Mouse (Mus musculus) embryonic facial prominence, embryonic 13.5 days (tissue): ENCODE results near the gene Unc13d. TPM values are rescaled to one million over a fixed set of nuclear protein-coding genes. Genes with fewer than 3 reads are reported as not detected.

Experiments used
- ATAC-seq: fragments of 200-750 bp; cut with Nextera tagmentation; 2 replicates; pipeline ENCODE4 v1.8.0; 2017; ENCODE audit warnings: low read depth; ENCODE audit not compliant: insufficient number of reproducible peaks, insufficient read depth, low FRiP score, low TSS enrichment
- H3K27ac ChIP-seq: fragments of 300-500 bp; sonication (generic); 2 replicates; pipeline ENCODE4 v1.5.1; 2015; ENCODE audit warnings: moderate library complexity, mild to moderate bottlenecking, inconsistent platforms
- H3K27me3 ChIP-seq: fragments of 300-500 bp; sonication (generic); 2 replicates; pipeline ENCODE4 v1.6.1; 2015; ENCODE audit warnings: mild to moderate bottlenecking, inconsistent platforms
- H3K36me3 ChIP-seq: fragments of 300-500 bp; sonication (generic); 2 replicates; pipeline ENCODE4 v1.6.1; 2015; ENCODE audit warnings: mild to moderate bottlenecking, inconsistent platforms
- H3K4me1 ChIP-seq: fragments of 300-500 bp; sonication (generic); 2 replicates; pipeline ENCODE4 v1.6.1; 2015; ENCODE audit warnings: inconsistent platforms
- H3K4me2 ChIP-seq: fragments of 300-500 bp; sonication (generic); 2 replicates; pipeline ENCODE4 v1.6.1; 2015; ENCODE audit warnings: moderate library complexity, mild to moderate bottlenecking, inconsistent platforms
- H3K4me3 ChIP-seq: fragments of 300-500 bp; sonication (generic); 2 replicates; pipeline ENCODE4 v1.5.1; 2015; ENCODE audit warnings: mild to moderate bottlenecking, inconsistent platforms
- H3K9ac ChIP-seq: fragments of 300-500 bp; sonication (generic); 2 replicates; pipeline ENCODE4 v1.6.1; 2015; ENCODE audit warnings: mild to moderate bottlenecking, inconsistent platforms
- H3K9me3 ChIP-seq: fragments of 300-500 bp; sonication (generic); 2 replicates; pipeline ENCODE4 v1.6.1; 2016; ENCODE audit warnings: inconsistent platforms
- WGBS: fragments of 180-500 bp; shearing (Covaris S2); methylation state at CpG from one replicate; pipeline ENCODE4 v1.1.7; 2015; ENCODE audit warnings: mixed read lengths; 5-methylcytosine and 5-hydroxymethylcytosine counted together
- polyA plus RNA-seq: library from polyadenylated mRNA; unstranded; fragments of >200 nt; fragmentation: Nextera tagmentation; extraction: Ambion mirVana; gene quantifications from 2 replicates; pipeline ENCODE4 v1.2.1, GENCODE M21; 2015

Unc13d gene
- polyA plus RNA-seq, 1 experiment from 2014 or later, result 2.7 TPM

DNA sequence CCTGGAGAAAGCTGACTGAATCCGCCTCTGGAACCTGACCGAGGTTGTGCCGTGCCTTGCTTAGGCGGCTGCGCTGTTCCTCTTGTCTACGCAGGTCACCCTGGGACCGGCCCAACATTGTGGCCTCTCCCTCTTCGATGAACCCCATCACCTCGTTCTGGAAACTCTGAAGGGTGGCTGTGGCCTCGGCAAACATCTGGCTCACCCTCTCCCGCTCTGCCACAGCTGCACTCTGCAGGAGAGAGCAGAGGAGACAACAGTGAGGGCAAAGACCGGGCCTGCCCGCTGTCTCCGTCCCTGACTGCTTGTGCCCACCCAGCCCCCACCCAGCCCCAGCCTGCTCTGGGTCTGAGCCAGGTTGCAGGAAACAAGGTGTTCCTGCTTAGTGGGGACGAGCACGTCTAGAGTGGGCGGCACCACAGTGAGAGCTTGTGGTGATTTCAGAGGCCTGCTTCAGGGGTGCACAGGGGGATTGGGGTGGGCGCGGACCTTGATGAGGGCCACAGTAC is 30.1 kb upstream of the Unc13d start:
- 8% methylated on average over 19 of the region's 19 CpGs for WGBS
- no peak for ATAC-seq
- H3K4me2 ChIP-seq, result peak overlapping the region; percentile 82
- peak overlapping the region; percentile 50 for H3K4me3 ChIP-seq
- no peaks in the 10 kb centered on the region for H3K9me3 ChIP-seq
- H3K4me1 ChIP-seq, result peaks cover 67% of the 10 kb centered on the region
- H3K9ac ChIP-seq, result peak overlapping the region; percentile 44; the same call in 1 of the 2 replicates
- H3K27ac ChIP-seq, result no peak overlapping the region
- no peaks in the 10 kb centered on the region for H3K36me3 ChIP-seq
- peaks cover 69% of the 10 kb centered on the region for H3K27me3 ChIP-seq

GRCm38 (mm10) chr11:116106963-116107776 is 29.4 kb upstream of the Unc13d start:
- no peak for ATAC-seq
- 14% methylated on average over 14 of the region's 14 CpGs for WGBS
- H3K9ac ChIP-seq, result peak overlapping the region; percentile 44
- peaks cover 70% of the 10 kb centered on the region for H3K4me1 ChIP-seq
- no peaks in the 10 kb centered on the region for H3K36me3 ChIP-seq
- no peaks in the 10 kb centered on the region for H3K9me3 ChIP-seq
- H3K4me2 ChIP-seq, result peak overlapping the region; percentile 82
- peak overlapping the region; percentile 50 for H3K4me3 ChIP-seq
- peaks cover 69% of the 10 kb centered on the region for H3K27me3 ChIP-seq
- H3K27ac ChIP-seq, result no peak overlapping the region

DNA sequence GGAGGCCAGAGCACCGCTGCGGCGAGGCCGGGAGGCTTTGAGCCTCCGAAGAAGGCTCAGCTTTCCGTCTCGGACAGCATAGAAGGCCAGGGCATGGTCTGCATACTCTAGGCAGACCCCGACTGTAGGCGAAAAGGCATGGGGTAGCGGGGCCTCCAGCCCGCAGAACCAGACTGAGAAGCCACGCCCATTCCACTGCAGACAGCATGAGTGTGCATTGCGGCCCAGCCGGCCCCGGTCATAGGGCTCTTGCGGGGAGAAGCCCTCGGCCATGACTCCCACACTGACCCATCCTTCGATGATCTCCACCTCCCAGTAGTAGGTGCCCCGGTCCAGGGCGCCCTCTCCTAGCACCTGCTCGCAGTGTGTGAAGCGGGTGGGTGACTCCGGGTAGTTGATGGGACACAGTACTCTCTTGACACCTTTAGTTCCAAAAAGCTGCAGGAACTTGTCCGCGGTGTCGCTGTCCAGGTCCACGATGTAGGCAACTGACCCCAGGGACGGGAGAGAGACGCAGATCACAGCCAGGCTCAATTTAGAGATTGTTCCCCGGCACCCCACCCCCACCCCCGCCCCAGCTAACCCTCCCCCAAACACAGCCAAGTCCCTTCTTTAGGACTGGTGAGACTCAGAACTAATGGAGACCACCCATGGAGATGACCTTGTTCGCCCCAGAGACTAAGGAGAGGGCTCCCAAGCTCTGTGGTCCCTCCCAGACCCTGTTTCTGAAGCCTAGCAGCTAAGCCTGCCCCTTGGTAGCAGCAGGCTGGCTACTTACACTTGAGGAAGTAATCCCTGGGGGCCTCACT is 28.6 kb upstream of the Unc13d start:
- Histone ChIP-seq H3K4me3 (peak overlapping the region; percentile 14), H3K27me3 (peaks cover 60% of the 10 kb centered on the region), H3K4me2 (peak overlapping the region; percentile 82), H3K9ac (peak overlapping the region; percentile 6; the same call in 1 of the 2 replicates), H3K36me3 (no peaks in the 10 kb centered on the region), H3K4me1 (peaks cover 78% of the 10 kb centered on the region), H3K27ac (no peak overlapping the region), H3K9me3 (no peaks in the 10 kb centered on the region)
- peak; percentile 35; the same call in 1 of the 2 replicates for ATAC-seq
- 21% methylated on average over 32 of the region's 32 CpGs for WGBS

- Histone ChIP-seq H3K4me2 (no peak overlapping the region), H3K27me3 (peaks cover 48% of the 10 kb centered on the region), H3K9me3 (no peaks in the 10 kb centered on the region), H3K4me3 (no peak overlapping the region), H3K9ac (no peak overlapping the region), H3K36me3 (no peaks in the 10 kb centered on the region), H3K4me1 (peaks cover 75% of the 10 kb centered on the region), H3K27ac (no peak overlapping the region)
- 91% methylated on average over 2 of the region's 2 CpGs for WGBS
- ATAC-seq, result no peak
These were observed 27.3 kb upstream of the Unc13d start for GRCm38 (mm10) chr11:116105065-116105464.

DNA sequence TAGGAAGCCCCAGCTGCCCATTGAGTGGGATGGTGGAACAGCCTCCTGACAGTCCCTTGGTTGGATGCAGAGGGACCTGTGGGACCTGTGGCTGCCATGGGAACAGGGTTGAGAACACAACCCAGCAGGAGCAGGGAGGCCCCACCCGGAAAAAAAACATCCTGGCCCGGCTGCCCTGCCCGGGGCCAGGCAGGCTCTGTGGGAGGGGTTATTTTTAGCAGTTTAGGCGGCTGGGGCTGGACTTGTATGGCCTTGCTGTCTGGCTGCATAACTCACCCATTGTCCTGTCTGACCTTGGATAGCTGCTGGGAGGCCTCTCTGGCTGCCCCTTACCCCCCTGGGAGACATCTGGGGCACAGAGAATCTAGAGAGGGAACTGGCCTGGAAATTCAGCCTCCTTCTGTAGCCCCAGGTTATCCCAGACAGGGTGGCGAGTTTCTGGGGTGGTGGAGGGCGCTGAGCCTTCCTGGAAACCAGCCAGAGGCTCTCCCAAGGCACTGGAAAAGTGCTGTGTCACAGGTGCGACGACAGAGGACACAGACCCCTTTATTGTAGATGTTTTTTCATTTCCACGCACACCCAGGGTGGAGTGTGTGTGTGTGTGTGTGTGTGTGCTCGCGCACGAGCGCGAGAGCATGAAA is 26.4 kb upstream of the Unc13d start:
- WGBS, result 35% methylated on average over 14 of the region's 14 CpGs
- H3K9ac ChIP-seq, result 0 out of 2 replicates have a peak overlapping the region, but pooled peaks have one; percentile 3
- peak overlapping the region; percentile 48 for H3K27ac ChIP-seq
- no peaks in the 10 kb centered on the region for H3K36me3 ChIP-seq
- H3K4me1 ChIP-seq, result peaks cover 65% of the 10 kb centered on the region
- peak; percentile 33; the same call in 1 of the 2 replicates for ATAC-seq
- no peak overlapping the region for H3K4me3 ChIP-seq
- no peaks in the 10 kb centered on the region for H3K9me3 ChIP-seq
- H3K4me2 ChIP-seq, result no peak overlapping the region
- H3K27me3 ChIP-seq, result peaks cover 38% of the 10 kb centered on the region

DNA sequence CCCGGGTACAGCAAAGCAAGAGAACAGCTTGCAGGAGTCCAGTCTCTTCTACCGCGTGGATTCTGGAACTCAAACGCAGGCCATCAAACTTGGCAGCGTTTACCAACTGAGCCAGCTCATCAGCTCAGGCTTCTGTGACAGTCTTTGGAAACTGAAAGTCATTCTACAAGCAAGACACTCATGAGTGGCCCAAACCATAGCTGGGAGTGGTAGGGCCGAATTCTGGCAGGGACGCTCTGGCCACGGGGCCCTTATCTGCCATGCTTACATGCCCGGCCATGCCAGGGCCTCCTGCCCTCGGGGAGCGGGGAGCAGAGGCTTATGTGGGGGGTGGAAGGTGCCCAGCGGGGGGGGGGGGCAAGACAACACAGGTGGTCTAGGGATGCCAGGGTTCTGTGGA is 25.8 kb upstream of the Unc13d start:
- 0 out of 2 replicates have a peak overlapping the region, but pooled peaks have one; percentile 3 for H3K9ac ChIP-seq
- no peaks in the 10 kb centered on the region for H3K9me3 ChIP-seq
- no peak overlapping the region for H3K4me2 ChIP-seq
- no peak overlapping the region for H3K4me3 ChIP-seq
- no peak for ATAC-seq
- peaks cover 33% of the 10 kb centered on the region for H3K27me3 ChIP-seq
- H3K4me1 ChIP-seq, result peaks cover 60% of the 10 kb centered on the region
- no peaks in the 10 kb centered on the region for H3K36me3 ChIP-seq
- 0 out of 2 replicates have a peak overlapping the region, but pooled peaks have one; percentile 44 for H3K27ac ChIP-seq
- WGBS, result 73% methylated on average over 12 of the region's 12 CpGs

GRCm38 (mm10) chr11:116102472-116102871 is 24.7 kb upstream of the Unc13d start:
- Histone ChIP-seq H3K27me3 (peaks cover 22% of the 10 kb centered on the region), H3K9me3 (no peaks in the 10 kb centered on the region), H3K4me1 (peaks cover 49% of the 10 kb centered on the region), H3K27ac (peak overlapping the region; percentile 82), H3K9ac (no peak overlapping the region), H3K4me3 (no peak overlapping the region), H3K4me2 (no peak overlapping the region), H3K36me3 (no peaks in the 10 kb centered on the region)
- WGBS, result 50% methylated on average over 3 of the region's 4 CpGs
- no peak for ATAC-seq

DNA sequence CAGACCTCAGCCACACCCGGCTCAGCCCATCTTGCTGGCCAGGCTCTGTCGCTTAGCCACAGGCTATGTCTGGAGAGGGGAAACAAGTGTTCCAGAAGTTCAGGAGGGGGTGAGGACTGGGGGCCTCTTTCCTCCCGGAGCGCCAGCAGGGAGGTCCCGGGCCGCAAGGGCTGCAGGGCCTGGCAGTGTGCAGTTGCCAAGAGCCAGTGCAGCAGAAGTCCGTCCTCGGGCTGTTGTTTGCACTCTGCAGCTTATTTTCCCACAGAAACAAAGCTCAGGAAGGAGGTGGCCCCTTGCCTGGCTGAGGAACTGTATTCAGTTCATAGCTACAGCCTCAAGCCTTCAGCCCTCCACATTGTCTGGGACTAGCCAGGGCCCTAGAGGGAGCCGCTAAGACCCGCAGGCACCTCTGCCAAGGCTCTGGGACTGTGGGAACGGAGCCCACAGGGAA is 24.2 kb upstream of the Unc13d start:
- H3K27ac ChIP-seq, result peak overlapping the region; percentile 82
- H3K4me1 ChIP-seq, result peaks cover 44% of the 10 kb centered on the region
- H3K9ac ChIP-seq, result no peak overlapping the region
- ATAC-seq, result no peak
- no peaks in the 10 kb centered on the region for H3K9me3 ChIP-seq
- no peaks in the 10 kb centered on the region for H3K36me3 ChIP-seq
- H3K27me3 ChIP-seq, result peaks cover 16% of the 10 kb centered on the region
- WGBS, result 17% methylated on average over 11 of the region's 11 CpGs
- H3K4me2 ChIP-seq, result peak overlapping the region; percentile 26; the same call in 1 of the 2 replicates
- no peak overlapping the region for H3K4me3 ChIP-seq

DNA sequence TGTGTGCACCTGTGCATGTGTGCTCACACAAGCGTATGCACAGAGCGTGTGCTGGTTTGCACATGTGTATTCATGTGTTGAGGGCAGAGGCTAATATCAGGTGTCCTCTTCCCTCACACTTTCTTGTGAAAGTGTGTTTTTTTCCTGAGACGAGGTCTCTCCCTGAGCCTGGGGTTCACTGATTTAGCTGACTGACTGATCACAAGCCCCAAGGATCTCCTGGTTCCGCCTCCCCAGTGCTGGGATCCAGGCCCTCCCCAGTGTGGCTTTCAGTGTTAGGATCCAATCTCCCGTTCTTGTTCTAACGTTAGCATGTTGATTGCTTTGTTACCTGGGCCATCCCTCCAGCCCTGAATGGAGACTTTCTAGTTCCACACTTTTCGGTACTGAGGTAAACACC is 23.1 kb upstream of the Unc13d start:
- Histone ChIP-seq H3K4me3 (no peak overlapping the region), H3K27me3 (peaks cover 5% of the 10 kb centered on the region), H3K27ac (peak overlapping the region; percentile 82), H3K36me3 (no peaks in the 10 kb centered on the region), H3K9me3 (no peaks in the 10 kb centered on the region), H3K4me2 (no peak overlapping the region), H3K4me1 (peaks cover 32% of the 10 kb centered on the region), H3K9ac (no peak overlapping the region)
- no peak for ATAC-seq
- WGBS, result 73% methylated on average over 7 of the region's 7 CpGs

DNA sequence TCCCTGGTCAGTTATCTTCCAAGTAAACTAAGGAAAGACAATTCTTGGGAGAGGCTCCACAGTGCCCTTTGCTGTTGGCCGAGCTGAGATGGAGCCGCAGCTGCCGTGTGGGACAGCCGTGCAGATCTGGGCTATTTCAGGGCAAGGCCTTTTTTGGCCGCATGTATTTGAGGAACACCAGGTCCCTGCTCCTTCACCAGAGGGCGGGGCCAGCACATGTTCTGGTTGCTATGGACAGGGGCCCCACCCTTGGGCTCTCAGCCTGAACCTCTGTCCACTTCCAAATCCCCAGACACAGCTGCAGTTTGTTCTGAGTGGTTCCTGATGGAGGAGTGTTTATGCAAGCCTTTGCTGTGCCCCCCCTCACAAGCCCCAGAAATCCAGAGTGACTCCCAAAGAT is 22.6 kb upstream of the Unc13d start:
- WGBS, result 80% methylated on average over 6 of the region's 6 CpGs
- H3K27ac ChIP-seq, result no peak overlapping the region
- H3K4me3 ChIP-seq, result no peak overlapping the region
- peaks cover 31% of the 10 kb centered on the region for H3K4me1 ChIP-seq
- no peaks in the 10 kb centered on the region for H3K9me3 ChIP-seq
- no peak for ATAC-seq
- H3K27me3 ChIP-seq, result peaks cover under 1% of the 10 kb centered on the region; the same call in 1 of the 2 replicates
- no peak overlapping the region for H3K9ac ChIP-seq
- H3K36me3 ChIP-seq, result no peaks in the 10 kb centered on the region
- no peak overlapping the region for H3K4me2 ChIP-seq

DNA sequence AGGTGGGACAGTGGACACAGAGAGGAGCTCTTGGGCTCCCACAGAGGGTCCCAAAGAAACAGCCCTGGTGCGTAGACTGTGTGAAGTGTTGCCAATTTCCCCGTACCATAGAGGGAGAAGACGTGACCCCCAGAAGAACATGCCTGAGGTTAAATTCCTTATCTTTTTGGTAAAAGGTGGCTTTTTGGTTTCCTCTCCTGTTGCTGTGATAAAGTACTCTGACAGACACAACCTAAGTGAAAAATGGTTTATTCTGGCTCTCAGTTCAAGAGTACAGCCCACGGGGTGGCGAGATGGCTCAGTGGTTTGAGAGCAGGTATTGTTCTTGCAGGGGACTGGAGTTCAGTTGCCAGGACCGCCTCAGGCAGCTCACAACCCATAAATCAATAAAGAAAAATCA is 21.7 kb upstream of the Unc13d start:
- no peak overlapping the region for H3K9ac ChIP-seq
- H3K4me2 ChIP-seq, result no peak overlapping the region
- H3K36me3 ChIP-seq, result no peaks in the 10 kb centered on the region
- H3K9me3 ChIP-seq, result no peaks in the 10 kb centered on the region
- peaks cover 29% of the 10 kb centered on the region for H3K4me1 ChIP-seq
- H3K4me3 ChIP-seq, result no peak overlapping the region
- H3K27ac ChIP-seq, result no peak overlapping the region
- ATAC-seq, result no peak
- WGBS, result 81% methylated on average over 6 of the region's 6 CpGs
- H3K27me3 ChIP-seq, result no peaks in the 10 kb centered on the region
